Mouse (Mus musculus) midbrain, embryonic 10.5 days (tissue): ENCODE data around the gene Dennd1a. TPM values are rescaled to one million over a fixed set of nuclear protein-coding genes. Genes with fewer than 3 reads are reported as not detected.

Source experiments
- DNase-seq: peaks from one replicate; pipeline ENCODE4 v3.0.0-alpha.2; 2017; ENCODE audit warnings: low spot score
- H3K27ac ChIP-seq: fragments of 300-500 bp; sonication (generic); replicated peaks from 2 replicates; pipeline ENCODE4 v1.5.1; 2016; ENCODE audit warnings: mild to moderate bottlenecking
- H3K27me3 ChIP-seq: fragments of 300-500 bp; sonication (generic); 2 replicates; pipeline ENCODE4 v1.6.1; 2016; ENCODE audit warnings: low read depth, mild to moderate bottlenecking; ENCODE audit not compliant: poor library complexity, severe bottlenecking
- H3K36me3 ChIP-seq: fragments of 300-500 bp; sonication (generic); 2 replicates; pipeline ENCODE4 v1.6.1; 2016; ENCODE audit warnings: mild to moderate bottlenecking, moderate library complexity
- H3K4me1 ChIP-seq: fragments of 300-500 bp; sonication (generic); 2 replicates; pipeline ENCODE4 v1.6.1; 2016
- H3K4me3 ChIP-seq: fragments of 300-500 bp; sonication (generic); 2 replicates; pipeline ENCODE4 v1.5.1; 2016; ENCODE audit warnings: mild to moderate bottlenecking, moderate library complexity
- H3K9me3 ChIP-seq: fragments of 300-500 bp; sonication (generic); replicated peaks from 2 replicates; pipeline ENCODE4 v1.6.1; 2016; ENCODE audit warnings: mild to moderate bottlenecking
- WGBS: fragments of 180-500 bp; shearing (Covaris S2); methylation state at CpG from one replicate; pipeline ENCODE4 v1.1.7; 2016; 5-methylcytosine and 5-hydroxymethylcytosine counted together
- polyA plus RNA-seq: library from polyadenylated mRNA; unstranded; fragments of >200 nt; fragmentation: Nextera tagmentation; extraction: Ambion mirVana; gene quantifications from 2 replicates; pipeline ENCODE4 v1.2.1, GENCODE M21; 2016

Gene Dennd1a
- polyA plus RNA-seq, 1 experiment from 2014 or later, result 10.1 TPM

DNA sequence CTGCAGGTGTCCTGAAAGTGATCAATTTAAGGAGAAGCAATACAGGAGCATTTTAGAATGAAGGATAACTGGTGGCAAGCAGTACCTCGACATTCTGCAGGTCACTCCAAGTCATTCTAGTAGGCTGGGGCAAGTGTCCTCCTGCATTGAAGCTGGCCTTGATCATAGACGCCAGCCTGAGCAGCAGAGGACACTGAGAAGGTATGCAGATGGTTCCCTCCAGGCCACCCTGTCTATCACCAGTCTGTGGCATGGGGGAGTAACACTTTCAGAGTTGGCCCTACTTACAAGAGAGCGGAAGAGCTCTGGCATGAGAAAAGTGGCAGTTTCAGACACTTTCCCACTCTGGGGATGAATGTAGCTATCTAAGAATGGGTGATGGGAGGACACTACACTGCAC is 193.9 kb downstream of the Dennd1a start:
- Histone ChIP-seq H3K36me3 (no peaks in the 10 kb centered on the region), H3K27me3 (no peaks in the 10 kb centered on the region), H3K4me3 (no peak overlapping the region), H3K27ac (no peak overlapping the region), H3K4me1 (peaks cover 40% of the 10 kb centered on the region), H3K9me3 (no peaks in the 10 kb centered on the region)
- 87% methylated on average over 3 of the region's 3 CpGs for WGBS
- DNase-seq, result no peak

DNA sequence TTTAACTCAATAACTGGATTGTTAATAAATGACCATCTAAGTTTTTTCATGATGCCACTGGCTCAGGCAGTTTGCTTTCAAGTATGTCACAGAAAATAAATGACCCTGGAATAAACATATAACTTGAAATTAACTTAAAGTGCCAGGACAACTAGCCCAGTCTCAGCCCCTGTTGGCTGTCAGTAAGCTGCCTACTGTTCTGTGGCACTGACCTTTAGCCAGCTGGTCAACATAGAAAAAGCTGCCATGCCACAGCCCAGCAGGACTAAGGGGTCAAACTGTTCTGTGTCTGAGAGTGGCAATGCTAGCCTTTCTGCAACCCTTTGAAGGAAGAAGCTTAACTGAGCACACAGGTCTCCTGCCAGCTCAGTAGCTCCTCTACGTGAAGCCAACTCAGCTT is 198.8 kb downstream of the Dennd1a start:
- no peak for DNase-seq
- Histone ChIP-seq H3K9me3 (no peaks in the 10 kb centered on the region), H3K4me3 (no peak overlapping the region), H3K27ac (no peak overlapping the region), H3K4me1 (no peaks in the 10 kb centered on the region), H3K27me3 (no peaks in the 10 kb centered on the region), H3K36me3 (no peaks in the 10 kb centered on the region)
- 72% methylated on average over 1 of the region's 1 CpGs for WGBS

DNA sequence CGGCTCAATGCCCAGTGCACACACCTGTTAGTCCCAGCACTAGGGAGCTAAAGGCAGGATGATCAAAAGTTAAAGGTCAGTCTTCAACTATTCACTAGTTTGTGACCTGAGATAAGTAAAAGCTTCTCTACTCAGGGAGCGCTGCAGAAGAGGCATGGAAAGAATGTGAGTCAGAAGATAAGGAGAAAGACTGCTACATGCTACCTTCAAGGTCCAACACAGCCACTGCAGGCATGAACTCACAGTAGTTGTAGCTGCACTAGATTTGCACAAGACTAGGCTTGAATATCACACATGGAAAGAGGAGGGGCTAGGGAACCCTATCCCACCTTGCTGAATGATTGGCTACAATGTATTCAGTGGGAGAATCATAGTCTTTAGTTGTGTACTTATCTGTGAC is 202.1 kb downstream of the Dennd1a start:
- Histone ChIP-seq H3K27ac (no peak overlapping the region), H3K4me1 (no peaks in the 10 kb centered on the region), H3K27me3 (no peaks in the 10 kb centered on the region), H3K36me3 (no peaks in the 10 kb centered on the region), H3K9me3 (no peaks in the 10 kb centered on the region), H3K4me3 (no peak overlapping the region)
- no peak for DNase-seq
- 90% methylated on average over 2 of the region's 2 CpGs for WGBS

DNA sequence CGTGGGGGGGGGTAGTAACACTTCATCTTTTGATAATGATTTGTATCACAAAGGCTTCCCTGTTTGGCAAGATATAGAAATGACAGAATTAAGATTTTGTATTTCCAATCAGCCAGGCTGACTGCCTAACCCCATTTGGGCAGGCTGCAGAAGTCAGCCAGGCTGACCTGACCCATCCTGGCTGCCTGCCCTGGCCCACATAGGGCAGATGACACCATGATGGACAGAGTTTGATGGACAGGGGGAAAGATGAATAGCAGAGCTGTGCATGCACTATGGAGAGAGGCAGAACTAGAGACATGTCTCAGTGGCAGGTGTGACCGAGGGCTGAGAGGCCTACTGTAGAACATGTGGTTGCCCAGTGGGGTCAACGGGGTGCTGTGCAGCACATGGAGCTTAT is 203.9 kb downstream of the Dennd1a start:
- Histone ChIP-seq H3K4me1 (no peaks in the 10 kb centered on the region), H3K36me3 (no peaks in the 10 kb centered on the region), H3K9me3 (no peaks in the 10 kb centered on the region), H3K27me3 (no peaks in the 10 kb centered on the region), H3K4me3 (no peak overlapping the region), H3K27ac (no peak overlapping the region)
- 89% methylated on average over 3 of the region's 3 CpGs for WGBS
- no peak for DNase-seq

GRCm38 (mm10) chr2:38074495-38074894 is 212.7 kb downstream of the Dennd1a start:
- Histone ChIP-seq H3K4me1 (0 out of 2 replicates have a peak, but pooled peaks cover 7% of the 10 kb centered on the region), H3K4me3 (no peak overlapping the region), H3K27ac (no peak overlapping the region), H3K36me3 (no peaks in the 10 kb centered on the region), H3K9me3 (no peaks in the 10 kb centered on the region), H3K27me3 (no peaks in the 10 kb centered on the region)
- DNase-seq, result no peak
- 60% methylated on average over 2 of the region's 2 CpGs for WGBS

- H3K27me3 ChIP-seq, result no peaks in the 10 kb centered on the region
- H3K36me3 ChIP-seq, result no peaks in the 10 kb centered on the region
- 0 out of 2 replicates have a peak, but pooled peaks cover 7% of the 10 kb centered on the region for H3K4me1 ChIP-seq
- H3K4me3 ChIP-seq, result no peak overlapping the region
- no peaks in the 10 kb centered on the region for H3K9me3 ChIP-seq
- DNase-seq, result no peak
- H3K27ac ChIP-seq, result no peak overlapping the region
Observed at GRCm38 (mm10) chr2:38072061-38072460, 215.1 kb downstream of the Dennd1a start.

DNA sequence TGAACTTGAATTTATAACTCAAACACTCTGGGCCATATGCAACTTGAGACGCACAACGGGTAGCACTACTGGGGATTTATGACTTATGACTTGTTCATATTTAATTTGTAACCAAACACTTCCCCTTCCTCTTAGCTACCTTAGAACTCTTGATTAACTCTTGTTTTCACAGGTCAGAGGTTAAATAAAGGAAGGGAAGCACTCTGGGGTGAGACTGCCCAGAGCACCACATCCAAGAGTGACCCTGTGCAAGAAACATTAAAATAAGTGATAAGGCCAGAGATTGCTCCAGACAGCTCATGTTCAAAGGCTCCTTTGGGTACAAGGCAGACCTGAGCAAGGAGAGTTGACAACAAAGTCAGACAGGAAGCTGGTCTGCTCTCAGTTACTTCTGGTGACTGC is 219.0 kb downstream of the Dennd1a start:
- DNase-seq, result no peak
- H3K36me3 ChIP-seq, result no peaks in the 10 kb centered on the region
- H3K27me3 ChIP-seq, result 0 out of 2 replicates have a peak, but pooled peaks cover 8% of the 10 kb centered on the region
- H3K4me3 ChIP-seq, result no peak overlapping the region
- H3K27ac ChIP-seq, result no peak overlapping the region
- H3K4me1 ChIP-seq, result no peaks in the 10 kb centered on the region
- no peaks in the 10 kb centered on the region for H3K9me3 ChIP-seq
- WGBS, result 78% methylated on average over 2 of the region's 2 CpGs

GRCm38 (mm10) chr2:38065914-38066313 is 221.3 kb downstream of the Dennd1a start:
- H3K9me3 ChIP-seq, result no peaks in the 10 kb centered on the region
- H3K4me3 ChIP-seq, result no peak overlapping the region
- 0 out of 2 replicates have a peak, but pooled peaks cover 8% of the 10 kb centered on the region for H3K27me3 ChIP-seq
- DNase-seq, result no peak
- WGBS, result 76% methylated on average over 1 of the region's 1 CpGs
- H3K36me3 ChIP-seq, result no peaks in the 10 kb centered on the region
- no peaks in the 10 kb centered on the region for H3K4me1 ChIP-seq
- no peak overlapping the region for H3K27ac ChIP-seq

- Histone ChIP-seq H3K36me3 (no peaks in the 10 kb centered on the region), H3K4me1 (no peaks in the 10 kb centered on the region), H3K27me3 (0 out of 2 replicates have a peak, but pooled peaks cover 8% of the 10 kb centered on the region), H3K9me3 (no peaks in the 10 kb centered on the region), H3K4me3 (no peak overlapping the region), H3K27ac (no peak overlapping the region)
- DNase-seq, result no peak
- WGBS, result 77% methylated on average over 3 of the region's 3 CpGs
Observed at GRCm38 (mm10) chr2:38064266-38064665, 222.9 kb downstream of the Dennd1a start.

GRCm38 (mm10) chr2:38062156-38062555 is 225.0 kb downstream of the Dennd1a start:
- Histone ChIP-seq H3K27me3 (0 out of 2 replicates have a peak, but pooled peaks cover 8% of the 10 kb centered on the region), H3K4me1 (no peaks in the 10 kb centered on the region), H3K36me3 (no peaks in the 10 kb centered on the region), H3K27ac (no peak overlapping the region), H3K9me3 (no peaks in the 10 kb centered on the region), H3K4me3 (no peak overlapping the region)
- WGBS, result 78% methylated on average over 1 of the region's 1 CpGs
- DNase-seq, result no peak

- Histone ChIP-seq H3K36me3 (no peaks in the 10 kb centered on the region), H3K9me3 (no peaks in the 10 kb centered on the region), H3K4me3 (no peak overlapping the region), H3K27ac (no peak overlapping the region), H3K4me1 (no peaks in the 10 kb centered on the region), H3K27me3 (0 out of 2 replicates have a peak, but pooled peaks cover 8% of the 10 kb centered on the region)
- no peak for DNase-seq
- WGBS, result 91% methylated on average over 2 of the region's 2 CpGs
Observed at GRCm38 (mm10) chr2:38061474-38061873, 225.7 kb downstream of the Dennd1a start.

- Histone ChIP-seq H3K27me3 (no peaks in the 10 kb centered on the region), H3K27ac (0 out of 2 replicates have a peak overlapping the region, but pooled peaks have one; percentile 6), H3K36me3 (no peaks in the 10 kb centered on the region), H3K4me3 (no peak overlapping the region), H3K9me3 (no peaks in the 10 kb centered on the region), H3K4me1 (peaks cover 29% of the 10 kb centered on the region)
- no peak for DNase-seq
- 69% methylated on average over 3 of the region's 3 CpGs for WGBS
Observed at GRCm38 (mm10) chr2:38052440-38052839, 234.8 kb downstream of the Dennd1a start.

- 0 out of 2 replicates have a peak overlapping the region, but pooled peaks have one; percentile 6 for H3K27ac ChIP-seq
- no peak for DNase-seq
- WGBS, result 66% methylated on average over 1 of the region's 1 CpGs
- no peaks in the 10 kb centered on the region for H3K27me3 ChIP-seq
- no peaks in the 10 kb centered on the region for H3K36me3 ChIP-seq
- peaks cover 29% of the 10 kb centered on the region for H3K4me1 ChIP-seq
- H3K9me3 ChIP-seq, result no peaks in the 10 kb centered on the region
- H3K4me3 ChIP-seq, result no peak overlapping the region
Observed at GRCm38 (mm10) chr2:38051485-38052085, 235.6 kb downstream of the Dennd1a start.
